Mouse (Mus musculus) MEL (cell line): ENCODE measurements around the gene Pknox1. TPM values are rescaled to one million over a fixed set of nuclear protein-coding genes. Genes with fewer than 3 reads are reported as not detected.

Source experiments
- DNase-seq: peaks from one replicate; pipeline ENCODE4 v3.0.0; 2011; ENCODE audit warnings: low read depth, low spot score
- H3K27ac ChIP-seq: 2 replicates; pipeline ENCODE4 v1.5.1; 2012; ENCODE audit warnings: low read depth, mild to moderate bottlenecking, control low read depth, low read length, moderate library complexity; ENCODE audit not compliant: control insufficient read depth
- H3K27me3 ChIP-seq, 2 experiments: fragments of 150-350 bp in 1 of 2; sonication (generic) in 1 of 2; 2 replicates each; pipeline ENCODE4 v1.6.1; 2012; ENCODE audit warnings: low read length in 2 of 2, mild to moderate bottlenecking in 2 of 2, improper control_type of control experiment in 1 of 2, moderate library complexity in 1 of 2; ENCODE audit not compliant: insufficient read depth in 2 of 2, control insufficient read depth in 1 of 2
- H3K36me3 ChIP-seq, 2 experiments: 2 replicates each; pipeline ENCODE4 v1.6.1; 2012 to 2014; ENCODE audit warnings: low read length in 2 of 2, improper control_type of control experiment in 1 of 2, inconsistent platforms in 1 of 2, mild to moderate bottlenecking in 1 of 2; ENCODE audit not compliant: insufficient read depth in 2 of 2, control insufficient read depth in 1 of 2
- H3K4me1 ChIP-seq, 2 experiments: fragments of 150-350 bp in 1 of 2; sonication (generic) in 1 of 2; 2 replicates each; pipeline ENCODE4 v1.6.1; 2012; ENCODE audit warnings: low read length in 2 of 2, improper control_type of control experiment in 1 of 2, mild to moderate bottlenecking in 1 of 2; ENCODE audit not compliant: insufficient read depth in 2 of 2, control insufficient read depth in 1 of 2
- H3K4me3 ChIP-seq, 2 experiments: fragments of 150-350 bp in 1 of 2; sonication (generic) in 1 of 2; 2 replicates each; pipeline ENCODE4 v1.5.1; 2012; ENCODE audit warnings: low read depth in 2 of 2, low read length in 2 of 2, mild to moderate bottlenecking in 2 of 2, moderate library complexity in 2 of 2, control low read depth in 1 of 2, improper control_type of control experiment in 1 of 2; ENCODE audit not compliant: control insufficient read depth in 1 of 2, insufficient read depth in 1 of 2
- H3K79me2 ChIP-seq: 2 replicates; pipeline ENCODE4 v1.6.1; 2012; ENCODE audit warnings: mild to moderate bottlenecking, low read length, moderate library complexity; ENCODE audit not compliant: control insufficient read depth, poor library complexity, insufficient read depth
- H3K9ac ChIP-seq: 2 replicates; pipeline ENCODE4 v1.6.1; 2012; ENCODE audit warnings: low read depth, mild to moderate bottlenecking, control low read depth, low read length, moderate library complexity; ENCODE audit not compliant: control insufficient read depth, poor library complexity, severe bottlenecking
- H3K9me3 ChIP-seq: fragments of 150-350 bp; sonication (generic); replicated peaks from 2 replicates; pipeline ENCODE4 v1.6.1; 2012; ENCODE audit warnings: mild to moderate bottlenecking, low read length, improper control_type of control experiment, moderate library complexity; ENCODE audit not compliant: insufficient read depth
- BHLHE40 ChIP-seq: IDR thresholded peaks from 2 replicates; pipeline ENCODE4 v1.6.1; 2012; ENCODE audit warnings: low read depth, mild to moderate bottlenecking, inconsistent platforms, low read length, improper control_type of control experiment, borderline replicate concordance
- CHD2 ChIP-seq: IDR thresholded peaks from 2 replicates; pipeline ENCODE4 v1.6.1; 2011; ENCODE audit warnings: low read length, improper control_type of control experiment
- CTCF ChIP-seq, 3 experiments: IDR thresholded peaks in 2 of 3; conservative IDR thresholded peaks in 1 of 3; 2 replicates each; pipeline ENCODE4 v1.5.1; 2011 to 2012; ENCODE audit warnings: low read length in 3 of 3, low read depth in 2 of 3, mild to moderate bottlenecking in 2 of 3, improper control_type of control experiment in 1 of 3, inconsistent platforms in 1 of 3, mixed read lengths in 1 of 3, moderate library complexity in 1 of 3; ENCODE audit not compliant: control insufficient read depth in 1 of 3, insufficient read depth in 1 of 3, poor library complexity in 1 of 3, severe bottlenecking in 1 of 3
- ELF1 ChIP-seq: IDR thresholded peaks from 2 replicates; pipeline ENCODE4 v1.6.1; 2014; ENCODE audit warnings: low read depth, mild to moderate bottlenecking, inconsistent platforms, low read length, improper control_type of control experiment, moderate library complexity
- GABPA ChIP-seq: IDR thresholded peaks from 2 replicates; pipeline ENCODE4 v1.6.1; 2012; ENCODE audit warnings: low read depth, mild to moderate bottlenecking, inconsistent platforms, low read length, improper control_type of control experiment, moderate library complexity
- GATA1 ChIP-seq: IDR thresholded peaks from 2 replicates; pipeline ENCODE4 v1.6.1; 2011; ENCODE audit warnings: low read depth, low read length, improper control_type of control experiment
- KAT2A ChIP-seq: conservative IDR thresholded peaks from 2 replicates; pipeline ENCODE4 v1.6.1; 2012; ENCODE audit warnings: low read depth, low read length, improper control_type of control experiment, inconsistent platforms
- MAFK ChIP-seq: IDR thresholded peaks from 2 replicates; pipeline ENCODE4 v1.6.1; 2011; ENCODE audit warnings: low read depth, mild to moderate bottlenecking, low read length, improper control_type of control experiment, borderline replicate concordance
- MAX ChIP-seq: IDR thresholded peaks from 2 replicates; pipeline ENCODE4 v1.6.1; 2011; ENCODE audit warnings: low read length, improper control_type of control experiment
- MYB ChIP-seq: IDR thresholded peaks from 2 replicates; pipeline ENCODE4 v1.6.1; 2011; ENCODE audit warnings: mild to moderate bottlenecking, low read depth, low read length, improper control_type of control experiment
- NELFE ChIP-seq: IDR thresholded peaks from 2 replicates; pipeline ENCODE4 v1.6.1; 2011; ENCODE audit warnings: low read depth, low read length, improper control_type of control experiment
- POLR2A ChIP-seq, 2 experiments: IDR thresholded peaks; 2 replicates each; pipeline ENCODE4 v1.6.1; 2011 to 2012; ENCODE audit warnings: low read length in 2 of 2, mild to moderate bottlenecking in 2 of 2, control low read depth in 1 of 2, improper control_type of control experiment in 1 of 2, low read depth in 1 of 2, moderate library complexity in 1 of 2; ENCODE audit not compliant: control insufficient read depth in 1 of 2, insufficient read depth in 1 of 2, poor library complexity in 1 of 2
- POLR2AphosphoS2 ChIP-seq: IDR thresholded peaks from 2 replicates; pipeline ENCODE4 v1.6.1; 2011; ENCODE audit warnings: low read length, improper control_type of control experiment
- POLR2AphosphoS5 ChIP-seq: IDR thresholded peaks from 2 replicates; pipeline ENCODE4 v1.6.1; 2012; ENCODE audit warnings: low read depth, borderline replicate concordance, mild to moderate bottlenecking, inconsistent platforms, low read length, moderate library complexity, mixed read lengths
- RAD21 ChIP-seq: IDR thresholded peaks from 2 replicates; pipeline ENCODE4 v1.6.1; 2011; ENCODE audit warnings: mild to moderate bottlenecking, low read depth, low read length, improper control_type of control experiment
- RCOR1 ChIP-seq: IDR thresholded peaks from 2 replicates; pipeline ENCODE4 v1.6.1; 2012; ENCODE audit warnings: low read depth, mild to moderate bottlenecking, inconsistent platforms, low read length, improper control_type of control experiment
- TAL1 ChIP-seq: IDR thresholded peaks from 2 replicates; pipeline ENCODE4 v1.6.1; 2012; ENCODE audit warnings: mild to moderate bottlenecking, inconsistent platforms, low read length, moderate library complexity, mixed read lengths
- USF1 ChIP-seq: IDR thresholded peaks from 2 replicates; pipeline ENCODE4 v1.6.1; 2014; ENCODE audit warnings: low read depth, mild to moderate bottlenecking, inconsistent platforms, low read length, improper control_type of control experiment, moderate library complexity
- USF2 ChIP-seq, 2 experiments: IDR thresholded peaks; 2 replicates each; pipeline ENCODE4 v1.6.1; 2011 to 2012; ENCODE audit warnings: improper control_type of control experiment in 2 of 2, low read length in 2 of 2, borderline replicate concordance in 1 of 2, inconsistent platforms in 1 of 2, low read depth in 1 of 2, mild to moderate bottlenecking in 1 of 2; ENCODE audit not compliant: insufficient read depth in 1 of 2
- ZC3H11A ChIP-seq: IDR thresholded peaks from 2 replicates; pipeline ENCODE4 v1.6.1; 2012; ENCODE audit warnings: low read depth, mild to moderate bottlenecking, inconsistent platforms, low read length, improper control_type of control experiment
- ZKSCAN1 ChIP-seq: IDR thresholded peaks from 2 replicates; pipeline ENCODE4 v1.6.1; 2012; ENCODE audit warnings: low read depth, mild to moderate bottlenecking, inconsistent platforms, low read length, improper control_type of control experiment, moderate library complexity
- ZMIZ1 ChIP-seq: IDR thresholded peaks from 2 replicates; pipeline ENCODE4 v1.6.1; 2012; ENCODE audit warnings: low read depth, mild to moderate bottlenecking, inconsistent platforms, low read length, improper control_type of control experiment, moderate library complexity
- ZNF384 ChIP-seq: IDR thresholded peaks from 2 replicates; pipeline ENCODE4 v1.6.1; 2012; ENCODE audit warnings: low read depth, mild to moderate bottlenecking, inconsistent platforms, low read length, improper control_type of control experiment
- polyA plus RNA-seq, 2 experiments: library from polyadenylated mRNA; stranded (reverse) in 1 of 2; unstranded in 1 of 2; fragments of >175 nt in 1 of 2; fragments of >200 nt in 1 of 2; gene quantifications; 2 replicates each; pipeline versions ENCODE4 v1.2.1 to v1.2.4; 2012; ENCODE audit warnings: low replicate concordance in 2 of 2, low read depth in 1 of 2; ENCODE audit not compliant: insufficient read length in 2 of 2, insufficient read depth in 1 of 2, missing spikeins in 1 of 2
- total RNA-seq: library from RNA; depleted of rRNA; stranded (reverse); fragments of 300-350 nt; gene quantifications from 2 replicates; pipeline ENCODE4 v1.2.3, GENCODE M21; 2012

Pknox1 gene
- total and polyA plus RNA-seq, 3 experiments: 13.2 to 34.1 (median 13.6) TPM

- Histone ChIP-seq H3K4me1 (no peaks in the 10 kb centered on the region), H3K27me3 (0 out of 4 replicates have a peak, but pooled peaks cover 0 to 1% of the 10 kb centered on the region in 2 experiments), H3K9me3 (no peaks in the 10 kb centered on the region), H3K79me2 (no peaks in the 10 kb centered on the region), H3K9ac (no peak overlapping the region), H3K36me3 (no peaks in the 10 kb centered on the region), H3K27ac (no peak overlapping the region), H3K4me3 (no peak overlapping the region)
- DNase-seq: no peak
- TF ChIP-seq MAFK (no peak), KAT2A (no peak), MYB (no peak), MAX (no peak)
Observed at GRCm38 (mm10) chr17:31543574-31543973, 21.0 kb upstream of the Pknox1 start.

DNA sequence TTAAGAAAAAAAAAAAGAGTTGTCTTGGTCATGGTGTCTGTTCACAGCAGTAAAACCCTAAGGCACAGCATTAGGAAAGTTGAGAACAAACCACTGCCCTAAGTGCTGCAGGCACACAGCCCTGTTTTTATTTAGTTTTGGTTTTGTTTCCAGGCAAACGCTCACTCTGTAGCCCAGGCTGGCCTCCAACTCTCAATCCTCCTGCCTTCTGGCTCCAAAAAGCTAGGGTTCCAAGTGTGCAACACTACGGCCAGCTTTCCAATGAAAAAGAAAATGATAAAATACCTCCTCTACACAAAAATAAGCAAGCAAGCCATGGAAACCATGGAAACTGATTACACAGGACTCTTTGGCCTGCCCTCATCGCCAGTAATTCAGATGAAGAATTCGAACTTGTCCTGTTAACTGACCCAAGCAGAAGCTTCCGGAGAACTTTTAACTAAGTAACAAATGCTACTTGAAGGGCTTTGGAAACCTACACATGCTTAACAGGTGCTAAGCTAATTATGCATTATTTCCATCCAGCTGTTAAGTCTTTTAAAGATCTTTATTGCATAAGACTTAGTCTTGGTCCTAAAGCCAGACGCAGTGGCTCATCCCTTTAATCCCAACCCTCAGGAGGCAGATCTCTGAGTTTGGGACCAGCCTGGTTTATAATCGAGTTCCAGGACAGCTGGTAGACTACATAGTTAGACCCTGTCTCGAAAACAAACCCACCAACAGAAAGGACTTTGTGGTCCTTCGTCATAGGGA, 17.9 kb upstream of the Pknox1 start:
- no peak overlapping the region for H3K27ac ChIP-seq

DNA sequence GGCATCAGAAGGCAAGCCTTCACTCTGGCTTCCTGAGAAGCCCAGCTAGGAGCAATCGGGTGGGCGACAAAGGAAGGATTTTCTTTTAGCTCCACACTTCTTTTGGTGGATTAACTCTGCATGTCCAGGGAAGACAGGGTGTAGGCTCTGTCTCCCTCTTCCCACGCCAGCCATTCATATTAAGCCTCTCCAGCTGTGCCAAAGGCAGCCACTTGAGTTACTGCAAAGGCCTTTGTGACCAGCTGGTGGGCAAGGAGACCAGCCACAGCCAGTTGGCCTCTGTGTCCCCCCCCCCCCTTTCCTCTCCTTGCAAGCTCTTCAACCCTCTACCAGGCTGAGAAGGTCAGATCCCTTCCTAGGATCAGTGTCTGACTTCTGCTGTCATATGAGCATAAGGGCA, 16.6 kb upstream of the Pknox1 start:
- Histone ChIP-seq H3K27me3 (no peaks in the 10 kb centered on the region; a peak in 1 of 4 replicates), H3K79me2 (no peaks in the 10 kb centered on the region; the same call in 1 of the 2 replicates), H3K4me1 (no peaks in the 10 kb centered on the region), H3K9ac (no peak overlapping the region), H3K36me3 (no peaks in the 10 kb centered on the region), H3K27ac (no peak overlapping the region), H3K9me3 (no peaks in the 10 kb centered on the region), H3K4me3 (no peak overlapping the region)
- no peak for TF ChIP-seq POLR2A (IDR thresholded peaks at IDR 0.05; ENCODE audit: control insufficient read depth in 1 of 2, insufficient read depth in 1 of 2, low read depth in 1 of 2, low read length in 2 of 2, poor library complexity in 1 of 2)
- TF ChIP-seq ZKSCAN1: no peak
- TF ChIP-seq RCOR1: no peak
- no peak for TF ChIP-seq RAD21
- no peak for TF ChIP-seq POLR2AphosphoS5
- TF ChIP-seq BHLHE40: no peak
- no peak for TF ChIP-seq ELF1
- no peak for TF ChIP-seq USF2 (IDR thresholded peaks at IDR 0.05; ENCODE audit: borderline replicate concordance in 1 of 2, insufficient read depth in 1 of 2, low read depth in 1 of 2, low read length in 2 of 2)
- no peak for TF ChIP-seq POLR2AphosphoS2
- TF ChIP-seq KAT2A: no peak
- TF ChIP-seq GATA1: no peak
- no peak for TF ChIP-seq USF1
- TF ChIP-seq ZMIZ1: no peak
- no peak for TF ChIP-seq NELFE
- TF ChIP-seq CTCF (IDR thresholded peaks at IDR 0.05 in 2 of 3, conservative IDR thresholded peaks at IDR 0.05 in 1 of 3; ENCODE audit: control insufficient read depth in 1 of 3, insufficient read depth in 1 of 3, low read depth in 2 of 3, low read length in 3 of 3, poor library complexity in 1 of 3, severe bottlenecking in 1 of 3): no peak
- no peak for TF ChIP-seq ZNF384
- no peak for TF ChIP-seq ZC3H11A
- TF ChIP-seq CHD2: no peak
- TF ChIP-seq TAL1: no peak
- no peak for DNase-seq

More for the DNA sequence above, 17.9 kb upstream of the Pknox1 start:
- no peak for DNase-seq
- H3K9ac ChIP-seq: no peak overlapping the region
- no peaks in the 10 kb centered on the region for H3K4me1 ChIP-seq
- no peak overlapping the region for H3K4me3 ChIP-seq
- no peaks in the 10 kb centered on the region for H3K9me3 ChIP-seq
- H3K79me2 ChIP-seq: no peaks in the 10 kb centered on the region; the same call in 1 of the 2 replicates
- no peaks in the 10 kb centered on the region; a peak in 1 of 4 replicates for H3K27me3 ChIP-seq
- no peak for TF ChIP-seq GABPA
- H3K36me3 ChIP-seq: no peaks in the 10 kb centered on the region
